Mouse (Mus musculus) T-cell, adult 2 months (primary cell): ENCODE measurements around the gene Dnah17.
A peak's percentile ranks its signal among the peaks of the same experiment; 100 is the strongest.

Source experiments
- DNase-seq: peaks from one replicate; pipeline ENCODE4 v3.0.0; 2022; ENCODE audit warnings: low spot score

The Dnah17 gene

DNA sequence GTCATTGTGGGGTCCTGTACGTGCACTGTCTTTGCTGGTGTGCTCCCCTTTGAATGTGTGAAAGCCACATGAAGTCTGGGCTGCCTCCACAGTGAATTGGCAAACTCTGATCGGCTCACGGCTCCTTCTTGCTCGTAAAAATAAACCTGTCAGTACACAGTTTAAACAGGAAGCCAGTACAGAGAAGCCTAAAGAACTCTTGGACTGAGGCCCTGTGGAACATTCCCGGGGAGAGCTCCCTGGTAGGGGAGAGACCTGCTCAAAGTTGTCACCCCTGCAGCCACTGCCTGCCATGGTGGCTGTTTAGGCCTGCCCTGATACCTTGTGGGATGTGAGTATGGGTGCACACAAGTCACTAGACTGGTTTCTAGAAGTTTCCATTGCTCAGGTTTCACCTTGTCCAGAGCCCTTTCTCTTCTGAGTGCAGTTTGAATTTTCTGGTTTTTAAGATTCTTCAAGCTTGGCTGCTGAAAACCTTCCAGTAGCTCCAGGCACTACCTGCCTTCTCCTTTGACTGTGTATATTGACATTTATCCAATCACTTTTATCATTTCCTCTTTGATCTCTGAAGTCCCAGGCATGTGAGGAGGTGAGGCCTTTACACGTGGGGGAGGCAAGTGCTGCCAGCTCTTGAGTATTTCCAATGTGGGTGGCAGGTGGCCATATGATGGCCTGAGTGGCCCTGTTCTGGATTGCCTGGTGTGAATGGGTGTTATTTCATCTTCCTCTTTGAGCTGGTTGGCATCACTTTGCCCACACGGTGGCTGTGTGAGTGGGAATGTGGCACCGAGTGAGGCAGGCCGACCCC is 136.0 kb downstream of the Dnah17 start:
- no peak for DNase-seq

DNA sequence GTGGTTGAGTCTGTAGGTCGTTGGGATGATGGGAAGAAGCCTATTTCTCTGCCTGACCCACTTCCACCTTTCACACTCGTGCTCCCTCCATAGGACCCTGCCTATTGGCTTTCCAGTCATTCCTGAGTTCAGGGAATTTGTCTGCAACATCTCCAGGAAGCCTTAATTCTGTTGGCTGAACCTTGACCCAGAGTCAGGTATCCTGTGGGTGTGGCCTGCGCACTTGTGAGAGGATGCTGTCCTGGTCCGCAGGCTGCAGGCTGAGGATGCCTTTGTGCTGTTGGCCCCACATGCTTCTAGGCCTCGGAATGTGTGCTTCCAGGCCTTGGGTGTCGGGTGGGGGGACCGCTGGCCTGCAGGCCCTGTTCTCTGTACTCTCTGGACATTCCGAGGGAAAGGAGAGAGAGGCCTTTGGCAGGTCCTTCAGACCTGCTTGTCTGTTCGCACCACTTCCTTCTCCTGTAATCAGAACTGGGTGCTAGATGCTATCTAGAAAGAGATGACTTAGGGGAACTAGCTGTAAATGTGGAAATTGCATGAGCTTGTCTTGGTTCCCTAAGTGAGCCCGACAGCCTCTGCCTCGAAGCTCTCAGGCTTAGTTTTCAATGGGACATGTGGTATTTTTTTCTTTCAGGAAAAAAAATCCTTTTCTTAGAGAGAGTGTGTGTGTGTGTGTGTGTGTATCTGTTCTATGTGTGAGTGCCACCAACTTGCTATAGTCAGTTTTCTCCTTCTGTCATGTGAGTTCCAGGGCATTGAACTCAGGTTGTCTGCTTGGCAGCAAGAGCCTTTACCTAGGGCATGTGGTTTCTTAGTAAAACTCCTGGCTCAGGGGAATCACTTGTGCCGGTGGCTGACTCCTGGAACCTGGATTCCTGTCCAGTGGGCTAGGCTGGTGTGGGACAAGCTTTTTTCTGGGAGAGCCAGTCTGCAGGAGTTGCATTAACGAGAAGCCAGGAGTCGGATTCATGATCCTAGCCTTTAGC is 137.0 kb downstream of the Dnah17 start:
- DNase-seq = no peak

DNA sequence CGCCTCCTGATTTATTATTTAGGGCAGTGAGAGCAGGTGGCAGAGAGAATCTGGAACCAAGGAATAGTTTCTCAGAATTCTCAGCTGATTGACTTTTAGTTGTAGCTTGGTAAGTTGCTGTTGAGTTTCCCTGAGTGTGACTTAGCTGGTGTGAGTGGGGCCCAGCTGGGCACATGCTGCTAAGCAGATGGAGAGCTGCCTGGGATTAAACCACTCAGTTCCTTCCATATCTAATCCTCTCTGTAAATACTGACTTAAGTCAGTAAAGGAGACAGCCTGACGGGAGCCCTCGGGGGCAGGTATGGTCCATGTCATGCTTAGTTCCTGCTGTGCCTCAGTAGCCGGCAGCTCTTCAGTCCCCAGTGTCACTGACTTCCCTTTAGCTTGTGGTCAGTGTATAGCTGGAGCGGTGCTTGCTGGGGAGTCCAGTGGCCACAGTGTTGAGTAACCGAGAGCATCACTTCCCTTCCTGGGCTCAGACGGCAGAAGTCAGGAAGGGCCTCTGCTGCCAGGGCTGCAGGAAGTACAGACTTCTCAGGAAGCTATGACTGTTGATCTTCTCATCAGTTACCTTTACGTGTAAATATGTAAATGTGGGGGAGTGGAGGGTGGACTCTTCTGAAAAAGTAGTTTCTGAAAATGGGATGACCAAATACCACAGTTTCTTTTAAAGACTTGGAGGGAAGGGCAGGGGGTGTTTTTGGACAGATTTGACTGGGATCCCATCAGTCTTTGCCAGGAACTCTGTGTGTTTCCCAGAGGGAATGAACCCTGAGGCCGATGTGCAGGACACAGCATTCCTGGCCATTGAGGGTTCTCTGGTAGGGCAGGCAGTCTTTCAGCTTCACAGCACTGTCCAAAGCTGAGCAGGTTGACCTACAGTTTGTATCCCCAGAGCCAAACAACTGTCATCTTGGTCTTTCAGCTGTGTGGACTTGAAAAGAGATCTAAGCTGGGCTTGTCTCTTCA is 138.6 kb downstream of the Dnah17 start:
- DNase-seq = peak; percentile 16

DNA sequence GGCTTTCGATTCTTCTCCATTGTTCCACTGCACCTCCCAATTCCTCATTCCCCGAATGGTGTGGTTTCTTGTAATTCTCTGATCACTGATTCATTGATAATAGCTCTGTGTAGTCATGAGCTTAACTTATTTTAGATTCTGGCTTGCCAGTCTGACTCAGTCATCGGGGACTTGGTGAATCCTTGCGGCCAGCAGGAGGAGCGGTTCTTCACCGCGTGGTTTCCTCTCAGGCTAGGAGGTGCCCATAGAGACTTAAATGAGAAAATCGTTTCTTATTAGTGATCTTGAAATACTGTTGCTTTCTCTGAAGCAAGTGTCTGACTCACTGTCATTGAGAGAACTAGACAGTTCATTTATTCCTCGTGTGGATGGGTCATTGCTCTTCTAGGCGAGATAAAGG is 140.5 kb downstream of the Dnah17 start:
- peak; percentile 39 for DNase-seq

- no peak for DNase-seq
Observed at GRCm38 (mm10) chr11:117989241-117989640, 141.2 kb downstream of the Dnah17 start.

DNA sequence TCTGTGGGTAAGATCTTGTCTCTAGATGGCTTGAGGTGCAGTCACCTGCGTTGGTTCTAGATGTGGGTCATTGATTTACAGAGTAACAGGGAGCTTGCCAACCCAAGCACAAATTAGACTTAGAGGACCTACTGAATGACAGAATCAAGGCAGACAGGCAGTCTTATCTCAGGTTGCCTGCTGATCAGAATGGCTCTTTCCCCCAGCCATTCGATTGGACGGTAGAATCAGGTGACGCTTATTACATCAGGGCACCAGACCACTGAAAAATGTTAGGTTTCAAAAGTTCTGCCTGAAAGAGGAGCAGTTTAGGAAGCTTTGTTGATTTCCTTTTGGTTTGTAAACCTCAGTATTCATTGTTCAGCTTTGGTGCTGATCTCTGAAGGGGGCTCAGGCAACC is 142.5 kb downstream of the Dnah17 start:
- no peak for DNase-seq

- no peak for DNase-seq
Observed at GRCm38 (mm10) chr11:117987032-117987451, 143.4 kb downstream of the Dnah17 start.

GRCm38 (mm10) chr11:117986126-117987031 is 144.1 kb downstream of the Dnah17 start, which contains the start of gene Pgs1:
Pgs1 (plus strand) TSS chr11:117986292.
- DNase-seq = peak; percentile 93

DNA sequence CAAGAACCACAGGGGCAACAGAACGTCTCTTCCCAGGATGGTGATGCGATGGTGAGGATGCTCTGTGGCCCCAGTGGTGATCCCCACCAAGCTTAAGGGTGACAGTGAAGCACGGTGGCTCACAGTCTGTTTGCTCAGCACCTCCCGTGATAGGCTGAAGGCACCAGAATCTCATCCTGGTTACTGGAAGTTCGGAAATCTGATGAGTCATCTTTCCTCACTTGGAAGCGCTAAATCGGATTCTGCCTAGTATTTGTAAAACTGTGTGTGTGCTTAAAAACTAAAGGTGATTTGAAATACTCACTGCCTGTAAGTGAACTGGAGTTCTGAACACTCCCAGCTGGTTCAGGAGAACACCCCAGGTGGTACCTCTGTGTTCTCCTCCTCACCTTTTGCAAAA is 146.7 kb downstream of the Dnah17 start:
- no peak for DNase-seq

DNA sequence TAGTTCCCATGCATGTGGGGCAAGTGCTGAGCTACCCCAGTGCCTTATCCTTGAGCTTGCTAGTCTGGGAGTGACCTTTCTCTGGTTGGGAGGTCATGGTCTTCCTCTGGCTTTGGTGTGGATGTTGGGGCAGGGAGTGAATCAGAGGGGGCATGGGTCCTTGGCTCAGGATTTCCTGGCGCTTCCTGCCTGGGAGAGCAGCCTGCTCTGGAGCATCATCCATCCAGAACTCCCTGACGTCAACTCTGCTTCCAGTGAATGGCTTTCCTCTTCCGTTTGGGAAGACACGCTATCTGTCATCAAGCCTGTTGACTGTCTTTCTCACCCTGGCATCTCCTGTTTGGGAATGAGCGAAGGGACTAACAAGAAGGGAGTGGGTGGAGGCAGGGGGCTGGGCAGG is 148.0 kb downstream of the Dnah17 start:
- no peak for DNase-seq

DNA sequence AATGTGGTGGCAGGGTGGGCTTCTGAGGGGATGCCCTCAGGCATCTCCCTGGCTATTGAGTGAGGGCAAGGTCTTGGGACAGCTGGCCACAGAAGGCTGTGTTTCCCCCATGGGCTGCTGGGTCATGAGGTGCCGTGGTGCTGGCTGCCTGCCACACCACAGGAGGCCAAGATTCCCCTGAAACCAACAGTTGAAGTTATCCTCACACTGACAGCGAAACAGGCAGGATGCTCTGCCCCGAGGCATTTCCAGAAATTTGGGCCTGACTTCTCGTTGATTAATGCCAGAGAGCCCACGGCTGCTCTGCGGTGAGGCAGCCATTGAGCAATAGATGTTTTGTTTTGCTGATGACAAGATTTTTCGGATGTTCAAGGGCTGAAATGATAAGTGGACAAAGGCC is 151.0 kb downstream of the Dnah17 start:
- DNase-seq = no peak

- DNase-seq = no peak
Observed at GRCm38 (mm10) chr11:117977694-117978360, 152.6 kb downstream of the Dnah17 start.

GRCm38 (mm10) chr11:117976081-117976582 is 154.3 kb downstream of the Dnah17 start:
- DNase-seq = no peak

DNA sequence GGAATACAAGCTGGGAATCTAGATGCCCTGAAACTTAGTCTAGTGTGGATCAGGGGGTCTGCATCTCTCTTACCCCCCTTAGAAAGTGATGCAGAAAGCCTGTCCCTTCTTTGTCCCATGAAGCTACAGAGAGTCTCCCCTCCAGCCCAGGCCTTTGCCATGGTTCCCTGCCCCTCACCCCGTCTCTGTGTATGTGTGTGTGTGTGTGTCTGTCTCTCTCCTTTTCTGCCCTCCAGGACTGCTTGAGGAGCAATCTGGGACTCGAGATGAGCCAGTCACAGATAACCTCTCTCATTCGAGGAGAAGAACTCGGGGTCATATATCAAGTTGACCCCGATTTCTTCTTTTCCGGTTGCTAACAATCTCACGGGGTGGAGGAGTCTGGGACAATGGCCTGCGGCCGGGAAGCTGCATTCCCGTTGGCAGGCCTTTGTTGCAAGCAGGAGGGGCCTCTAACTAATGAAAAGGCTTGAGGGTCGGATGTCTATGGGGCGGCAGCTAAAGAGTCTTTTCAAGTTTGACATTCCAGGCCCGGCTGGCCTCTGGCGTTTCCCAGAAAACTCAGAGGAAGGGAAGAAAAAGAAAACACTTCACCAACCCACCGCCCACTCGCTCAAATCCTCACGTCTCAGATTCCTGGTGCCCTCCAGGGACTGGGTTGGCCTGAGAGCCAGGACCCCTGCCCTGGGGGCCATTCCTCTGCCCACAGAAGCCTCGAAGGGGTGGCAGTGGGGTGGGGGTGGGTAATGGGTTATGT is 155.0 kb downstream of the Dnah17 start:
- no peak for DNase-seq

- DNase-seq = no peak
Observed at GRCm38 (mm10) chr11:117974327-117975125, 155.9 kb downstream of the Dnah17 start.

GRCm38 (mm10) chr11:117973569-117973968 is 156.9 kb downstream of the Dnah17 start:
- no peak for DNase-seq

- DNase-seq = no peak
Observed at GRCm38 (mm10) chr11:117972656-117973558, 157.5 kb downstream of the Dnah17 start.
